Mouse (Mus musculus) adrenal gland, adult 2 months (tissue): ENCODE measurements around the gene Msi2. TPM values are rescaled to one million over a fixed set of nuclear protein-coding genes. Genes with fewer than 3 reads are reported as not detected.

Experiments
- DNase-seq: peaks from one replicate; pipeline ENCODE4 v3.0.0; 2021
- polyA plus RNA-seq: library from polyadenylated mRNA; depleted of rRNA; stranded (reverse); fragments of >200 nt; gene quantifications from 2 replicates; pipeline ENCODE4 v1.2.3, GENCODE M21; 2012
- total RNA-seq, 2 experiments: library from RNA; stranded (reverse); gene quantifications; 2 replicates each; pipeline ENCODE4 v1.2.3; 2021

Gene Msi2
- total and polyA plus RNA-seq, 3 experiments, result 39.1 to 214 (median 205) TPM

GRCm38 (mm10) chr11:88592099-88592498, 126.2 kb downstream of the Msi2 start:
- no peak for DNase-seq

GRCm38 (mm10) chr11:88590647-88591046, 127.7 kb downstream of the Msi2 start:
- DNase-seq, result no peak

GRCm38 (mm10) chr11:88589641-88590040, 128.7 kb downstream of the Msi2 start:
- DNase-seq, result no peak

- DNase-seq, result no peak
Observed at GRCm38 (mm10) chr11:88588688-88589210, 129.6 kb downstream of the Msi2 start.

- DNase-seq, result no peak
Observed at GRCm38 (mm10) chr11:88587710-88588109, 130.6 kb downstream of the Msi2 start.

- no peak for DNase-seq
Observed at GRCm38 (mm10) chr11:88585880-88586279, 132.4 kb downstream of the Msi2 start.

GRCm38 (mm10) chr11:88585171-88585632, 133.1 kb downstream of the Msi2 start:
- DNase-seq, result no peak

- DNase-seq, result no peak
Observed at GRCm38 (mm10) chr11:88583866-88584265, 134.4 kb downstream of the Msi2 start.

GRCm38 (mm10) chr11:88583259-88583833, 135.0 kb downstream of the Msi2 start:
- DNase-seq, result no peak

- DNase-seq, result no peak
Observed at GRCm38 (mm10) chr11:88582781-88583180, 135.5 kb downstream of the Msi2 start.

- DNase-seq, result no peak
Observed at GRCm38 (mm10) chr11:88582021-88582707, 136.1 kb downstream of the Msi2 start.

GRCm38 (mm10) chr11:88581375-88581774, 136.9 kb downstream of the Msi2 start:
- DNase-seq, result no peak

GRCm38 (mm10) chr11:88578700-88579099, 139.6 kb downstream of the Msi2 start:
- no peak for DNase-seq

GRCm38 (mm10) chr11:88577076-88577475, 141.2 kb downstream of the Msi2 start:
- no peak for DNase-seq

GRCm38 (mm10) chr11:88576233-88576998, 141.9 kb downstream of the Msi2 start:
- DNase-seq, result no peak

GRCm38 (mm10) chr11:88574575-88575360, 143.5 kb downstream of the Msi2 start:
- no peak for DNase-seq

- peak; percentile 63 for DNase-seq
Observed at GRCm38 (mm10) chr11:88573013-88573412, 145.3 kb downstream of the Msi2 start.

- DNase-seq, result no peak
Observed at GRCm38 (mm10) chr11:88572461-88572860, 145.9 kb downstream of the Msi2 start.

GRCm38 (mm10) chr11:88570715-88571202, 147.6 kb downstream of the Msi2 start:
- DNase-seq, result peak; percentile 51

GRCm38 (mm10) chr11:88566613-88567606, 151.4 kb downstream of the Msi2 start:
- no peak for DNase-seq
